Mouse (Mus musculus) T-cell, adult 2 months (primary cell): ENCODE results near the gene Olfr907.

ENCODE experiments used
- DNase-seq: peaks from one replicate; pipeline ENCODE4 v3.0.0; 2022; ENCODE audit warnings: low spot score

The Olfr907 gene

GRCm38 (mm10) chr9:38495501-38495900 lies at the start of gene Olfr907:
TSS of gene Olfr907 (plus strand) at chr9:38495801.
- DNase-seq, result no peak

- DNase-seq, result no peak
Measured at GRCm38 (mm10) chr9:38447352-38447751, 48.2 kb upstream of the Olfr907 start, which contains the start of gene Olfr902. TSS of gene Olfr902 (plus strand) at chr9:38447652.

GRCm38 (mm10) chr9:38462844-38463243 lies 32.8 kb upstream of the Olfr907 start, which contains the start of gene Olfr904:
TSS of gene Olfr904 (plus strand) at chr9:38463144.
- DNase-seq, result no peak

- DNase-seq, result no peak
Measured at GRCm38 (mm10) chr9:38470807-38471206, 24.8 kb upstream of the Olfr907 start, which contains the start of gene Olfr905. TSS of gene Olfr905 (plus strand) at chr9:38471107.

- no peak for DNase-seq
Measured at GRCm38 (mm10) chr9:38486785-38487184, 8.8 kb upstream of the Olfr907 start, which contains the start of gene Olfr906. TSS of gene Olfr906 (plus strand) at chr9:38487085.

- no peak for DNase-seq
Measured at GRCm38 (mm10) chr9:38512353-38512752, 16.8 kb downstream of the Olfr907 start.

GRCm38 (mm10) chr9:38521280-38521679 lies 25.7 kb downstream of the Olfr907 start, which contains the start of gene Olfr911-ps1:
TSS of gene Olfr911-ps1 (plus strand) at chr9:38521580.
- DNase-seq, result no peak

- DNase-seq, result no peak
Measured at GRCm38 (mm10) chr9:38537549-38537948, 41.9 kb downstream of the Olfr907 start, which contains the start of gene Olfr910. TSS of gene Olfr910 (plus strand) at chr9:38537849.
